Mouse (Mus musculus) liver, embryonic 12.5 days (tissue): ENCODE measurements around the gene Olfr1413. TPM values are rescaled to one million over a fixed set of nuclear protein-coding genes. Genes with fewer than 3 reads are reported as not detected.

Experiments
- ATAC-seq: fragments of 200-750 bp; cut with Nextera tagmentation; 2 replicates; pipeline ENCODE4 v1.8.0; 2017; ENCODE audit warnings: moderate number of reproducible peaks, mild to moderate bottlenecking, moderate library complexity
- H3K27ac ChIP-seq: fragments of 300-500 bp; sonication (generic); 2 replicates; pipeline ENCODE4 v1.5.1; 2016; ENCODE audit warnings: mild to moderate bottlenecking
- H3K27me3 ChIP-seq: fragments of 300-500 bp; sonication (generic); replicated peaks from 2 replicates; pipeline ENCODE4 v1.6.1; 2016; ENCODE audit warnings: mild to moderate bottlenecking, moderate library complexity
- H3K36me3 ChIP-seq: fragments of 300-500 bp; sonication (generic); 2 replicates; pipeline ENCODE4 v1.6.1; 2016; ENCODE audit warnings: mild to moderate bottlenecking, moderate library complexity
- H3K4me1 ChIP-seq: fragments of 300-500 bp; sonication (generic); 2 replicates; pipeline ENCODE4 v1.6.1; 2016
- H3K4me2 ChIP-seq: fragments of 300-500 bp; sonication (generic); 2 replicates; pipeline ENCODE4 v1.6.1; 2016; ENCODE audit warnings: mild to moderate bottlenecking, moderate library complexity
- H3K4me3 ChIP-seq: fragments of 300-500 bp; sonication (generic); 2 replicates; pipeline ENCODE4 v1.5.1; 2016; ENCODE audit warnings: mild to moderate bottlenecking, moderate library complexity
- H3K9ac ChIP-seq: fragments of 300-500 bp; sonication (generic); 2 replicates; pipeline ENCODE4 v1.6.1; 2016; ENCODE audit warnings: mild to moderate bottlenecking, moderate library complexity
- H3K9me3 ChIP-seq: fragments of 300-500 bp; sonication (generic); replicated peaks from 2 replicates; pipeline ENCODE4 v1.6.1; 2016; ENCODE audit warnings: mild to moderate bottlenecking, moderate library complexity
- WGBS: fragments of 180-500 bp; shearing (Covaris S2); methylation state at CpG from one replicate; pipeline ENCODE4 v1.1.7; 2016; ENCODE audit not compliant: insufficient replicate concordance; 5-methylcytosine and 5-hydroxymethylcytosine counted together
- polyA plus RNA-seq: library from polyadenylated mRNA; unstranded; fragments of >200 nt; fragmentation: Nextera tagmentation; extraction: Ambion mirVana; gene quantifications from 2 replicates; pipeline ENCODE4 v1.2.1, GENCODE M21; 2016

Olfr1413 gene
- polyA plus RNA-seq, 1 experiment from 2014 or later = not detected

- no peaks in the 10 kb centered on the region for H3K4me1 ChIP-seq
- H3K27ac ChIP-seq = no peak overlapping the region
- no peak overlapping the region for H3K9ac ChIP-seq
- H3K4me2 ChIP-seq = no peak overlapping the region
- no peak for ATAC-seq
- H3K27me3 ChIP-seq = peaks cover 10% of the 10 kb centered on the region; the same call in 1 of the 2 replicates
- 10% methylated on average over 1 of the region's 1 CpGs for WGBS
- H3K36me3 ChIP-seq = no peaks in the 10 kb centered on the region
- H3K9me3 ChIP-seq = no peaks in the 10 kb centered on the region
- no peak overlapping the region for H3K4me3 ChIP-seq
Measured at GRCm38 (mm10) chr1:92614516-92614915, 43.4 kb downstream of the Olfr1413 start.

- Histone ChIP-seq H3K4me2 (no peak overlapping the region), H3K9ac (no peak overlapping the region), H3K9me3 (no peaks in the 10 kb centered on the region), H3K4me1 (no peaks in the 10 kb centered on the region), H3K4me3 (no peak overlapping the region), H3K27ac (no peak overlapping the region), H3K36me3 (no peaks in the 10 kb centered on the region), H3K27me3 (peaks cover 6% of the 10 kb centered on the region; the same call in 1 of the 2 replicates)
- 50% methylated on average over 1 of the region's 1 CpGs for WGBS
- ATAC-seq = no peak
Measured at GRCm38 (mm10) chr1:92616046-92616445, 44.9 kb downstream of the Olfr1413 start.

GRCm38 (mm10) chr1:92617488-92617887 lies 46.4 kb downstream of the Olfr1413 start, which contains the start of gene Olfr12:
Gene Olfr12, plus strand, starts transcription at chr1:92617788.
- Histone ChIP-seq H3K9ac (no peak within 1 kb of the TSS), H3K36me3 (no peaks in the 10 kb centered on the region), H3K4me1 (no peaks in the 10 kb centered on the region), H3K27ac (no peak within 1 kb of the TSS), H3K9me3 (no peaks in the 10 kb centered on the region), H3K4me3 (no peak within 1 kb of the TSS), H3K4me2 (no peak within 1 kb of the TSS), H3K27me3 (0 out of 2 replicates have a peak, but pooled peaks cover 6% of the 10 kb centered on the region)
- 49% methylated on average over 2 of the region's 2 CpGs for whole genome bisulfite sequencing
- ATAC-seq = no peak

- H3K36me3 ChIP-seq = no peaks in the 10 kb centered on the region
- no peaks in the 10 kb centered on the region for H3K9me3 ChIP-seq
- WGBS = 42% methylated on average over 4 of the region's 4 CpGs
- no peak overlapping the region for H3K9ac ChIP-seq
- H3K4me1 ChIP-seq = no peaks in the 10 kb centered on the region
- H3K4me3 ChIP-seq = no peak overlapping the region
- 0 out of 2 replicates have a peak, but pooled peaks cover 6% of the 10 kb centered on the region for H3K27me3 ChIP-seq
- ATAC-seq = no peak
- H3K27ac ChIP-seq = no peak overlapping the region
- H3K4me2 ChIP-seq = no peak overlapping the region
Measured at GRCm38 (mm10) chr1:92618360-92618759, 47.2 kb downstream of the Olfr1413 start.

Other genes with a start within 250 kb of the Olfr1413 start
- gene Ndufa10, start 97.5 kb upstream of the Olfr1413 start, polyA plus RNA-seq = 169 and 179 TPM in 2 replicates
- gene Olfr1416, start 86.2 kb upstream of the Olfr1413 start, polyA plus RNA-seq = not detected in 2 replicates
- gene Olfr1415, start 75.2 kb upstream of the Olfr1413 start, polyA plus RNA-seq = not detected in 2 replicates
- not detected in 2 replicates for gene Olfr1414, start 52.7 kb upstream of the Olfr1413 start, polyA plus RNA-seq
- not detected in 2 replicates for gene Olfr1412, start 14.5 kb downstream of the Olfr1413 start, polyA plus RNA-seq
- not detected in 2 replicates for gene Olfr1411, start 23.1 kb downstream of the Olfr1413 start, polyA plus RNA-seq
- gene Olfr1410, start 34.5 kb downstream of the Olfr1413 start, polyA plus RNA-seq = not detected in 2 replicates
- gene Olfr12, start 46.5 kb downstream of the Olfr1413 start, polyA plus RNA-seq = not detected in 2 replicates
- 216 and 232 TPM in 2 replicates for gene Cops9, start 70.7 kb downstream of the Olfr1413 start, polyA plus RNA-seq
- 0.15 and 0.23 TPM in 2 replicates for gene Otos, start 77.5 kb downstream of the Olfr1413 start, polyA plus RNA-seq